Mouse (Mus musculus): Measurements from ENCODE around the gene Dip2a.
A peak's percentile ranks its signal among the peaks of the same experiment; 100 is the strongest.

GRCm38 (mm10) chr10:76344711-76345539 is at the start of gene Dip2a:
- no peak for TF ChIP-seq MAX (IDR thresholded peaks at IDR 0.05; ENCODE audit: low read depth)
- TF ChIP-seq MYOG (IDR thresholded peaks at IDR 0.05; ENCODE audit: control insufficient read depth in 1 of 3, insufficient read depth in 1 of 3, insufficient read length in 2 of 3, low read depth in 2 of 3): no peak
- peak; percentile 61 for TF ChIP-seq POLR2A (IDR thresholded peaks at IDR 0.05; ENCODE audit: insufficient read length, low read depth)
- TF ChIP-seq USF1 (IDR thresholded peaks at IDR 0.05; ENCODE audit: low read depth): no peak
- peak; percentile 54 for TF ChIP-seq POLR2AphosphoS2 (IDR thresholded peaks at IDR 0.05; ENCODE audit: insufficient read length, low read depth)
- TF ChIP-seq TCF3 (IDR thresholded peaks at IDR 0.05; ENCODE audit: insufficient read length, low read depth): no peak
- no peak for TF ChIP-seq TCF12 (IDR thresholded peaks at IDR 0.05; ENCODE audit: insufficient read depth, poor library complexity, severe bottlenecking)
- TF ChIP-seq CEBPB (IDR thresholded peaks at IDR 0.05; ENCODE audit: insufficient read depth, poor library complexity, severe bottlenecking): no peak
- no peak for TF ChIP-seq E2F4 (IDR thresholded peaks at IDR 0.05; ENCODE audit: insufficient read depth)
- no peak for TF ChIP-seq MYOD1 (IDR thresholded peaks at IDR 0.05; ENCODE audit: control insufficient read depth in 1 of 3, insufficient read length in 2 of 3, low read depth in 2 of 3)
